Mouse (Mus musculus): ENCODE results near the gene Foxd2. TPM values are rescaled to one million over a fixed set of nuclear protein-coding genes. Genes with fewer than 3 reads are reported as not detected.

Gene Foxd2
- polyA plus RNA-seq, 1 experiment from 2014 or later, result 0.18 TPM

DNA sequence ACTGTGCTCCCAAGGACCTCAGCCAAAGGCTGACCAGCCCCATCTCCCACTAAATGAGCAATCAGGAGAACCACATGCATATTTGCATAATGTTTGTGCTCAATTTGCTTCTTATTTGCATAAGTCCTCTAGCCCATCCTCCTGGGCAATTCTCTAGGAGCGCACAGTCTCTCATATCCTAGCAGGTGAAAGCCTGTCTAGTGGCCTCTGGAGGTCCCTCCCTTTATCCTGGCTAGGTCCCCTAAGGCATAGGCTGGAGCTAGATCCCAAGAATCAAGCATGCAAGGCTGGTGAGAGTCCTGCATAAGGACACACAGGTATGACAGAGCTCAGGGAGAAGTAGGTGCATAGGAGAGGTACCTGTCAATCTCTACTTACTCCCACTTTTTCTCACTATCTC lies 26.4 kb downstream of the Foxd2 start:
- H3K4me2 ChIP-seq, result no peak overlapping the region
- H3K36me3 ChIP-seq, result no peaks in the 10 kb centered on the region
- H3K27me3 ChIP-seq, result no peaks in the 10 kb centered on the region
- no peak for ATAC-seq (ENCODE audit: low FRiP score, low read depth)
- H3K4me1 ChIP-seq (replicated peaks), result no peaks in the 10 kb centered on the region
- H3K9ac ChIP-seq, result no peak overlapping the region
- WGBS, result 74% methylated on average over 1 of the region's 1 CpGs
- no peak overlapping the region for H3K4me3 ChIP-seq
- H3K27ac ChIP-seq (replicated peaks), result no peak overlapping the region
- H3K9me3 ChIP-seq, result no peaks in the 10 kb centered on the region

DNA sequence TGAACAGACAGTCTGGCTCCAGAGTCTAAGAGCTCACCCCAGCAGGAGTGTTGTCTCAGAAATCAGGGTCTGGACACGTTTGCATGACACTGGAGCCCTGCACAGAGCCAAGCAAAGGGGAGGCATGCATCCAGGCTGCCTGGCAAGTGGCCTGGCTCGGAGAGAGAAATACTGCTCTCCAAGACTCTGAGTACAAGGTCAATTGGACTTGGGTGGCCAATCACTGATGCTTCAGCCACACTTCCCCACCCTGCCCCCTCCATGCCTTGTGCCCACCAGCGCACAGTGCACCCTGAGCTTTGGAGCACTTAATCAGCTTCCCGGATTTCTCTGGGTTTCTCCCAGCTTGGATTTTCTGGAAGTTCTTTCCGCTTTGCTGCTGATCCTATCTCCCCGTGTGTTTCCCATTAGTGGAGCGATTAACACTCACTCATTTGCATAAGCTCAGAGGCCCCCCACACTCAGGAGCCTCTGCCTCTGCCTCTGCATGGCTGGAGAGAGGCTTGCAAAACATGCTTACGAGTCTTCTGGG lies 32.2 kb downstream of the Foxd2 start:
- Histone ChIP-seq H3K27ac (replicated peaks) (no peak overlapping the region), H3K27me3 (no peaks in the 10 kb centered on the region), H3K36me3 (no peaks in the 10 kb centered on the region), H3K9ac (no peak overlapping the region), H3K4me1 (replicated peaks) (no peaks in the 10 kb centered on the region), H3K9me3 (no peaks in the 10 kb centered on the region), H3K4me2 (no peak overlapping the region), H3K4me3 (no peak overlapping the region)
- WGBS, result 30% methylated on average over 8 of the region's 8 CpGs
- ATAC-seq (ENCODE audit: low FRiP score, low read depth), result peak; percentile 45; the same call in 1 of the 2 replicates

DNA sequence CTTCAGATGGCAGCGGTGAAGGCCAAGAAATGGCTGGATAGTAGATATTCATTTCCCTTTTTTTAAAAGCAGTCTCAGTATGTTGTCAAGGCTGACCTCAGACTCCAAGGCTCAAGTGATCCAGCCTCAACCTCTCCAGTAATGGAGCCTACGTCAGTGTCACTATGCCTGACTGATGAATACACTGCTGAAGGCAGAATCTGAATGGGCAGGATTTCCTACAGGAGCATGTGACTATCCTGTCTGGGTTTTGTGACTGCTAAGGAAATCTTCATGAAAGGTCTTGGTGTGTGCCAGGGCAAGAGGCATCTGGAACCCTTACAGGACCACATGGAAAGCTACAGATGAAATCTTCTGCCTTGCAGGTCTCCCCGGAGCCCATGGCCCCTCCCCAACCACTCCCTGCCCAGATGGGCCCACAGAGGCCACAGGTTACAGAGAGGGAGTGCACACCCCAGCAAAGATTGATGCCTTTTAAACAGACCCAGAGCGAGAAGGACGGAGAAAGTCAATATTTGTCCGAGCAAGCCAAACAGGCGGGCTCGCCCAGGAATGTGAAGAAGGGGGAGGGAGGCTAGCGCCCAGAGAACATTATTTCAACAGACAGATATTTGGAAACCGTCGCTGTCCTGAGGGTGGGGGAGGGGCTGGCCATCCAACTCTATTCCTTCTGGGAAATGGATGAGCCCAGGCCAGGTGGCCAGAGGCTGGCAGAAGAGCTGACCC lies 38.7 kb downstream of the Foxd2 start:
- Histone ChIP-seq H3K4me2 (no peak overlapping the region), H3K27ac (replicated peaks) (no peak overlapping the region), H3K9ac (no peak overlapping the region), H3K27me3 (no peaks in the 10 kb centered on the region), H3K4me1 (replicated peaks) (no peaks in the 10 kb centered on the region), H3K36me3 (no peaks in the 10 kb centered on the region), H3K9me3 (no peaks in the 10 kb centered on the region), H3K4me3 (no peak overlapping the region)
- 0 out of 2 replicates have a peak, but pooled peaks have one; percentile 19 for ATAC-seq (ENCODE audit: low FRiP score, low read depth)
- 56% methylated on average over 11 of the region's 11 CpGs for whole genome bisulfite sequencing

DNA sequence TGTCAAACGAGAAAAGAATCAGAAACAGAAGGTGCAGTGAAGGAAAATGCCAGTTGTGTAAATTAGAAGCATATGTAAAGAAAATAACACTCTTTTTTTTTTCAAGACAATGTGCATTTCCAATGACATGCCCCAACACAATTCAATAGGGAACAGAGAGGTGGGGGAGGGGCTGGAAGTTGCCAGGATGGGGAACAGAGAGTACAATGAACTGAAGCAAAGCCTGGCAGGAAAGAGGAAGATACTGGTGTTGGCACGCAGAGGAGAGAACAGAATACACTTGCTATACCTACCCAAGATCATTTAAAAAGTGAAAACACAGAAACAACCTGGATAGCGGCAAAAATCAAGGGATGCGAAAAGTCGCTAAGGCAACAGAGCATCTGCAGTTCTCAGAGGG lies 45.5 kb downstream of the Foxd2 start:
- Histone ChIP-seq H3K9me3 (no peaks in the 10 kb centered on the region), H3K36me3 (no peaks in the 10 kb centered on the region), H3K4me1 (replicated peaks) (no peaks in the 10 kb centered on the region), H3K4me3 (no peak overlapping the region), H3K9ac (no peak overlapping the region), H3K4me2 (no peak overlapping the region), H3K27ac (replicated peaks) (no peak overlapping the region), H3K27me3 (no peaks in the 10 kb centered on the region)
- WGBS, result 82% methylated on average over 5 of the region's 5 CpGs
- no peak for ATAC-seq (ENCODE audit: low FRiP score, low read depth)

DNA sequence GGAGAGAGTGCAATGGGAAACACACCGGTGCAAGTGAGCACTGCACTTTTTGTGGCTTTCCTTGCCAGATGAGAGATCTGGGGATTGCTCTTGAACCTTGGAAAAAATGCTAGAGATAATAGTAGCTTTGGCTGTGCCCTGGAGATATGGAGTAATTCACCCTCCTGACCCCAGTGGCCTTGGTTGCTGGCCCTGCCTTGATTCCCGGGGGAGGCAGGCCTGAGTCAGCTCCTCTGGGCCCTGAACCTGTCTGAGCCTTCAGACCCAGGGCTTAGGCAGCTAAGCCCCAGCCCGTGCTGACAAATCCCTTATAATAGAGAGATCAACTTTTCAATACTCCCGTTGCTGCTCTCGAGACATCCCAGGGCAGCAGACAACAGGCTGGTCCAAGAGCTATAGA lies 50.2 kb downstream of the Foxd2 start:
- WGBS, result 61% methylated on average over 5 of the region's 5 CpGs
- Histone ChIP-seq H3K27ac (replicated peaks) (no peak overlapping the region), H3K4me1 (replicated peaks) (no peaks in the 10 kb centered on the region), H3K4me2 (no peak overlapping the region), H3K9ac (no peak overlapping the region), H3K27me3 (no peaks in the 10 kb centered on the region), H3K9me3 (no peaks in the 10 kb centered on the region), H3K36me3 (no peaks in the 10 kb centered on the region), H3K4me3 (no peak overlapping the region)
- ATAC-seq (ENCODE audit: low FRiP score, low read depth), result no peak

Other genes with a start within 250 kb of the Foxd2 start
- not detected in 2 replicates for gene Gm12830, start 87.2 kb downstream of the Foxd2 start, polyA plus RNA-seq (2015; fragmentation: Nextera tagmentation; extraction: Ambion mirVana)
- gene Foxe3, start 17.1 kb upstream of the Foxd2 start, polyA plus RNA-seq (2015; fragmentation: Nextera tagmentation; extraction: Ambion mirVana), result not detected in 2 replicates
- gene Cmpk1, start 78.4 kb upstream of the Foxd2 start, polyA plus RNA-seq (2015; fragmentation: Nextera tagmentation; extraction: Ambion mirVana), result 189 and 197 TPM in 2 replicates
- 2.6 and 2.8 TPM in 2 replicates for gene Stil, start 91.3 kb upstream of the Foxd2 start, polyA plus RNA-seq (2015; fragmentation: Nextera tagmentation; extraction: Ambion mirVana)
- 2.6 and 3.2 TPM in 2 replicates for gene Tal1, start 147.6 kb upstream of the Foxd2 start, polyA plus RNA-seq (2015; fragmentation: Nextera tagmentation; extraction: Ambion mirVana)
- 2.7 and 3.7 TPM in 2 replicates for gene Pdzk1ip1, start 179.8 kb upstream of the Foxd2 start, polyA plus RNA-seq (2015; fragmentation: Nextera tagmentation; extraction: Ambion mirVana)
- 10.6 and 11.5 TPM in 2 replicates for gene Cyp4x1, start 225.4 kb upstream of the Foxd2 start, polyA plus RNA-seq (2015; fragmentation: Nextera tagmentation; extraction: Ambion mirVana)